Mouse (Mus musculus): ENCODE data around the gene Fibin. TPM values are rescaled to one million over a fixed set of nuclear protein-coding genes. Genes with fewer than 3 reads are reported as not detected.

Gene Fibin
- polyA plus RNA-seq, 1 experiment, result 0.80 TPM

- TF ChIP-seq CTCF (IDR thresholded peaks at IDR 0.05; ENCODE audit: extremely low read depth, insufficient read length, insufficient replicate concordance, low read depth, low read length), result no peak
- TF ChIP-seq POLR2A (IDR thresholded peaks at IDR 0.05; ENCODE audit: low read depth, low read length), result no peak
- Histone ChIP-seq H3K4me1 (ENCODE audit: control insufficient read depth, insufficient read depth, insufficient read length, low read length) (no peaks in the 10 kb centered on the region), H3K27ac (ENCODE audit: insufficient read depth, low read depth, low read length) (no peak overlapping the region), H3K27me3 (ENCODE audit: control insufficient read depth, insufficient read depth, low read length) (no peaks in the 10 kb centered on the region), H3K36me3 (ENCODE audit: control insufficient read depth, insufficient read depth, low read length) (no peaks in the 10 kb centered on the region), H3K4me3 (ENCODE audit: low read depth, low read length) (no peak overlapping the region)
- 12% methylated on average over 1 of the region's 1 CpGs for WGBS
These were observed 11.6 kb downstream of the Fibin start for GRCm38 (mm10) chr2:110351406-110351805.

GRCm38 (mm10) chr2:110328953-110329352, 34.0 kb downstream of the Fibin start:
- TF ChIP-seq POLR2A (IDR thresholded peaks at IDR 0.05; ENCODE audit: low read depth, low read length), result no peak
- TF ChIP-seq CTCF (IDR thresholded peaks at IDR 0.05; ENCODE audit: extremely low read depth, insufficient read length, insufficient replicate concordance, low read depth, low read length), result no peak
- no peak overlapping the region for H3K4me3 ChIP-seq (ENCODE audit: low read depth, low read length)

GRCm38 (mm10) chr2:110319949-110320348, 43.0 kb downstream of the Fibin start:
- Histone ChIP-seq H3K4me1 (ENCODE audit: control insufficient read depth, insufficient read depth, insufficient read length, low read length) (no peaks in the 10 kb centered on the region), H3K27me3 (ENCODE audit: control insufficient read depth, insufficient read depth, low read length) (no peaks in the 10 kb centered on the region), H3K4me3 (ENCODE audit: low read depth, low read length) (no peak overlapping the region), H3K27ac (ENCODE audit: insufficient read depth, low read depth, low read length) (no peak overlapping the region), H3K36me3 (ENCODE audit: control insufficient read depth, insufficient read depth, low read length) (no peaks in the 10 kb centered on the region)
- TF ChIP-seq CTCF (IDR thresholded peaks at IDR 0.05; ENCODE audit: extremely low read depth, insufficient read length, insufficient replicate concordance, low read depth, low read length) (no peak), POLR2A (IDR thresholded peaks at IDR 0.05; ENCODE audit: low read depth, low read length) (no peak)
- 92% methylated on average over 4 of the region's 4 CpGs for WGBS

More at GRCm38 (mm10) chr2:110328953-110329352, 34.0 kb downstream of the Fibin start:
- H3K4me1 ChIP-seq (ENCODE audit: control insufficient read depth, insufficient read depth, insufficient read length, low read length), result no peaks in the 10 kb centered on the region
- H3K27ac ChIP-seq (ENCODE audit: insufficient read depth, low read depth, low read length), result no peak overlapping the region
- no peaks in the 10 kb centered on the region for H3K36me3 ChIP-seq (ENCODE audit: control insufficient read depth, insufficient read depth, low read length)
- no peaks in the 10 kb centered on the region for H3K27me3 ChIP-seq (ENCODE audit: control insufficient read depth, insufficient read depth, low read length)

- H3K4me3 ChIP-seq (ENCODE audit: low read depth, low read length), result no peak overlapping the region
- no peak overlapping the region for H3K27ac ChIP-seq (ENCODE audit: insufficient read depth, low read depth, low read length)
- TF ChIP-seq CTCF (IDR thresholded peaks at IDR 0.05; ENCODE audit: extremely low read depth, insufficient read length, insufficient replicate concordance, low read depth, low read length) (no peak), POLR2A (IDR thresholded peaks at IDR 0.05; ENCODE audit: low read depth, low read length) (no peak)
- 77% methylated on average over 1 of the region's 1 CpGs for WGBS
- no peaks in the 10 kb centered on the region for H3K27me3 ChIP-seq (ENCODE audit: control insufficient read depth, insufficient read depth, low read length)
- no peaks in the 10 kb centered on the region for H3K4me1 ChIP-seq (ENCODE audit: control insufficient read depth, insufficient read depth, insufficient read length, low read length)
- H3K36me3 ChIP-seq (ENCODE audit: control insufficient read depth, insufficient read depth, low read length), result no peaks in the 10 kb centered on the region
These were observed 43.7 kb downstream of the Fibin start for GRCm38 (mm10) chr2:110319266-110319665.

- H3K4me3 ChIP-seq (ENCODE audit: low read depth, low read length), result no peak overlapping the region
- 85% methylated on average over 1 of the region's 1 CpGs for WGBS
- H3K27ac ChIP-seq (ENCODE audit: insufficient read depth, low read depth, low read length), result no peak overlapping the region
- H3K36me3 ChIP-seq (ENCODE audit: control insufficient read depth, insufficient read depth, low read length), result no peaks in the 10 kb centered on the region
- TF ChIP-seq CTCF (IDR thresholded peaks at IDR 0.05; ENCODE audit: extremely low read depth, insufficient read length, insufficient replicate concordance, low read depth, low read length), result no peak
- TF ChIP-seq POLR2A (IDR thresholded peaks at IDR 0.05; ENCODE audit: low read depth, low read length), result no peak
- H3K27me3 ChIP-seq (ENCODE audit: control insufficient read depth, insufficient read depth, low read length), result no peaks in the 10 kb centered on the region
- no peaks in the 10 kb centered on the region for H3K4me1 ChIP-seq (ENCODE audit: control insufficient read depth, insufficient read depth, insufficient read length, low read length)
These were observed 44.3 kb downstream of the Fibin start for GRCm38 (mm10) chr2:110318719-110319118.

GRCm38 (mm10) chr2:110316116-110316883, 46.7 kb downstream of the Fibin start:
- Histone ChIP-seq H3K4me1 (ENCODE audit: control insufficient read depth, insufficient read depth, insufficient read length, low read length) (no peaks in the 10 kb centered on the region), H3K27me3 (ENCODE audit: control insufficient read depth, insufficient read depth, low read length) (no peaks in the 10 kb centered on the region), H3K27ac (ENCODE audit: insufficient read depth, low read depth, low read length) (no peak overlapping the region), H3K36me3 (ENCODE audit: control insufficient read depth, insufficient read depth, low read length) (no peaks in the 10 kb centered on the region), H3K4me3 (ENCODE audit: low read depth, low read length) (no peak overlapping the region)
- 16% methylated on average over 3 of the region's 3 CpGs for WGBS
- no peak for TF ChIP-seq POLR2A (IDR thresholded peaks at IDR 0.05; ENCODE audit: low read depth, low read length)
- TF ChIP-seq CTCF (IDR thresholded peaks at IDR 0.05; ENCODE audit: extremely low read depth, insufficient read length, insufficient replicate concordance, low read depth, low read length), result no peak

GRCm38 (mm10) chr2:110314509-110315155, 48.4 kb downstream of the Fibin start, which contains the start of gene Bbox1:
Gene Bbox1 (minus strand): TSS chr2:110314560.
- TF ChIP-seq POLR2A (IDR thresholded peaks at IDR 0.05; ENCODE audit: low read depth, low read length), result no peak
- no peak for TF ChIP-seq CTCF (IDR thresholded peaks at IDR 0.05; ENCODE audit: extremely low read depth, insufficient read length, insufficient replicate concordance, low read depth, low read length)
- Histone ChIP-seq H3K36me3 (ENCODE audit: control insufficient read depth, insufficient read depth, low read length) (no peaks in the 10 kb centered on the region), H3K4me1 (ENCODE audit: control insufficient read depth, insufficient read depth, insufficient read length, low read length) (no peaks in the 10 kb centered on the region), H3K4me3 (ENCODE audit: low read depth, low read length) (no peak within 1 kb of the TSS), H3K27me3 (ENCODE audit: control insufficient read depth, insufficient read depth, low read length) (no peaks in the 10 kb centered on the region), H3K27ac (ENCODE audit: insufficient read depth, low read depth, low read length) (no peak within 1 kb of the TSS)
- 50% methylated on average over 6 of the region's 6 CpGs for WGBS
